Mouse (Mus musculus): ENCODE results near the gene Twf2. TPM values are rescaled to one million over a fixed set of nuclear protein-coding genes. Genes with fewer than 3 reads are reported as not detected.

Gene Twf2
- polyA plus RNA-seq, 1 experiment = 176 TPM

GRCm38 (mm10) chr9:106216971-106217370 is 14.1 kb downstream of the Twf2 start:
- Histone ChIP-seq H3K4me3 (ENCODE audit: control insufficient read depth, insufficient read depth, low read length) (no peak overlapping the region), H3K27me3 (ENCODE audit: control insufficient read depth, insufficient read depth, low read length) (no peaks in the 10 kb centered on the region), H3K36me3 (ENCODE audit: control insufficient read depth, insufficient read depth, low read length) (peaks cover 27% of the 10 kb centered on the region), H3K4me1 (replicated peaks; ENCODE audit: control insufficient read depth, insufficient read depth, low read length) (peaks cover 12% of the 10 kb centered on the region; the same call in 1 of the 2 replicates), H3K27ac (ENCODE audit: control insufficient read depth, insufficient read depth, low read length) (no peak overlapping the region)
- TF ChIP-seq POLR2A (IDR thresholded peaks at IDR 0.05; ENCODE audit: control insufficient read depth, extremely low read depth, insufficient read depth, low read length, poor library complexity) = no peak
- TF ChIP-seq CTCF (IDR thresholded peaks at IDR 0.05; ENCODE audit: borderline replicate concordance, control insufficient read depth, extremely low read depth, insufficient read depth, low read length, poor library complexity) = no peak
- WGBS = 92% methylated on average over 7 of the region's 7 CpGs
- DNase-seq = no peak

GRCm38 (mm10) chr9:106220894-106221523 is 18.1 kb downstream of the Twf2 start:
- 92% methylated on average over 8 of the region's 8 CpGs for whole genome bisulfite sequencing
- Histone ChIP-seq H3K4me3 (ENCODE audit: control insufficient read depth, insufficient read depth, low read length) (no peak overlapping the region), H3K27me3 (ENCODE audit: control insufficient read depth, insufficient read depth, low read length) (no peaks in the 10 kb centered on the region; the same call in 1 of the 2 replicates), H3K27ac (ENCODE audit: control insufficient read depth, insufficient read depth, low read length) (no peak overlapping the region), H3K4me1 (replicated peaks; ENCODE audit: control insufficient read depth, insufficient read depth, low read length) (peaks cover 9% of the 10 kb centered on the region; the same call in 1 of the 2 replicates), H3K36me3 (ENCODE audit: control insufficient read depth, insufficient read depth, low read length) (no peaks in the 10 kb centered on the region)
- TF ChIP-seq CTCF (IDR thresholded peaks at IDR 0.05; ENCODE audit: borderline replicate concordance, control insufficient read depth, extremely low read depth, insufficient read depth, low read length, poor library complexity) (no peak), POLR2A (IDR thresholded peaks at IDR 0.05; ENCODE audit: control insufficient read depth, extremely low read depth, insufficient read depth, low read length, poor library complexity) (no peak)
- no peak for DNase-seq

- no peak for DNase-seq
Measured at GRCm38 (mm10) chr9:106222261-106222851, 19.4 kb downstream of the Twf2 start, which contains the start of gene Tlr9. Gene Tlr9, plus strand, starts transcription at chr9:106222598.

GRCm38 (mm10) chr9:106222994-106223393 is 20.1 kb downstream of the Twf2 start:
- Histone ChIP-seq H3K27me3 (ENCODE audit: control insufficient read depth, insufficient read depth, low read length) (no peaks in the 10 kb centered on the region; the same call in 1 of the 2 replicates), H3K4me3 (ENCODE audit: control insufficient read depth, insufficient read depth, low read length) (peak overlapping the region; percentile 17; the same call in 1 of the 2 replicates), H3K36me3 (ENCODE audit: control insufficient read depth, insufficient read depth, low read length) (no peaks in the 10 kb centered on the region), H3K4me1 (replicated peaks; ENCODE audit: control insufficient read depth, insufficient read depth, low read length) (0 out of 2 replicates have a peak, but pooled peaks cover 9% of the 10 kb centered on the region), H3K27ac (ENCODE audit: control insufficient read depth, insufficient read depth, low read length) (peak overlapping the region; percentile 55; the same call in 1 of the 2 replicates)
- WGBS = 46% methylated on average over 4 of the region's 4 CpGs
- no peak for TF ChIP-seq POLR2A (IDR thresholded peaks at IDR 0.05; ENCODE audit: control insufficient read depth, extremely low read depth, insufficient read depth, low read length, poor library complexity)
- no peak for TF ChIP-seq CTCF (IDR thresholded peaks at IDR 0.05; ENCODE audit: borderline replicate concordance, control insufficient read depth, extremely low read depth, insufficient read depth, low read length, poor library complexity)
- no peak for DNase-seq

More at GRCm38 (mm10) chr9:106222261-106222851, 19.4 kb downstream of the Twf2 start, which contains the start of gene Tlr9:
- Histone ChIP-seq H3K27me3 (ENCODE audit: control insufficient read depth, insufficient read depth, low read length) (no peaks in the 10 kb centered on the region; the same call in 1 of the 2 replicates), H3K4me1 (replicated peaks; ENCODE audit: control insufficient read depth, insufficient read depth, low read length) (0 out of 2 replicates have a peak, but pooled peaks cover 9% of the 10 kb centered on the region), H3K27ac (ENCODE audit: control insufficient read depth, insufficient read depth, low read length) (peak within 1 kb of the TSS; percentile 55; the same call in 1 of the 2 replicates), H3K36me3 (ENCODE audit: control insufficient read depth, insufficient read depth, low read length) (no peaks in the 10 kb centered on the region), H3K4me3 (ENCODE audit: control insufficient read depth, insufficient read depth, low read length) (peak within 1 kb of the TSS; percentile 17; the same call in 1 of the 2 replicates)
- TF ChIP-seq CTCF (IDR thresholded peaks at IDR 0.05; ENCODE audit: borderline replicate concordance, control insufficient read depth, extremely low read depth, insufficient read depth, low read length, poor library complexity) (no peak), POLR2A (IDR thresholded peaks at IDR 0.05; ENCODE audit: control insufficient read depth, extremely low read depth, insufficient read depth, low read length, poor library complexity) (no peak)
- 21% methylated on average over 4 of the region's 4 CpGs for WGBS

GRCm38 (mm10) chr9:106225469-106226150 is 22.7 kb downstream of the Twf2 start:
- H3K36me3 ChIP-seq (ENCODE audit: control insufficient read depth, insufficient read depth, low read length) = no peaks in the 10 kb centered on the region
- H3K4me3 ChIP-seq (ENCODE audit: control insufficient read depth, insufficient read depth, low read length) = no peak overlapping the region
- no peaks in the 10 kb centered on the region; the same call in 1 of the 2 replicates for H3K27me3 ChIP-seq (ENCODE audit: control insufficient read depth, insufficient read depth, low read length)
- WGBS = 76% methylated on average over 24 of the region's 24 CpGs
- peaks cover 9% of the 10 kb centered on the region; the same call in 1 of the 2 replicates for H3K4me1 ChIP-seq (replicated peaks; ENCODE audit: control insufficient read depth, insufficient read depth, low read length)
- H3K27ac ChIP-seq (ENCODE audit: control insufficient read depth, insufficient read depth, low read length) = no peak overlapping the region
- no peak for DNase-seq
- TF ChIP-seq POLR2A (IDR thresholded peaks at IDR 0.05; ENCODE audit: control insufficient read depth, extremely low read depth, insufficient read depth, low read length, poor library complexity) = no peak
- TF ChIP-seq CTCF (IDR thresholded peaks at IDR 0.05; ENCODE audit: borderline replicate concordance, control insufficient read depth, extremely low read depth, insufficient read depth, low read length, poor library complexity) = no peak

GRCm38 (mm10) chr9:106226151-106226682 is 23.3 kb downstream of the Twf2 start:
- Histone ChIP-seq H3K36me3 (ENCODE audit: control insufficient read depth, insufficient read depth, low read length) (no peaks in the 10 kb centered on the region), H3K27me3 (ENCODE audit: control insufficient read depth, insufficient read depth, low read length) (no peaks in the 10 kb centered on the region; the same call in 1 of the 2 replicates), H3K27ac (ENCODE audit: control insufficient read depth, insufficient read depth, low read length) (no peak overlapping the region), H3K4me1 (replicated peaks; ENCODE audit: control insufficient read depth, insufficient read depth, low read length) (peaks cover 9% of the 10 kb centered on the region; the same call in 1 of the 2 replicates), H3K4me3 (ENCODE audit: control insufficient read depth, insufficient read depth, low read length) (peak overlapping the region; percentile 15; the same call in 1 of the 2 replicates)
- no peak for DNase-seq
- 13% methylated on average over 34 of the region's 34 CpGs for WGBS
- no peak for TF ChIP-seq CTCF (IDR thresholded peaks at IDR 0.05; ENCODE audit: borderline replicate concordance, control insufficient read depth, extremely low read depth, insufficient read depth, low read length, poor library complexity)
- TF ChIP-seq POLR2A (IDR thresholded peaks at IDR 0.05; ENCODE audit: control insufficient read depth, extremely low read depth, insufficient read depth, low read length, poor library complexity) = no peak

Measured in thymus, adult 2 months (tissue).